Mouse (Mus musculus) ES-E14 (cell line): ENCODE data around the gene Lbh.

Source experiments
- HCFC1 ChIP-seq: IDR thresholded peaks from 2 replicates; pipeline ENCODE4 v1.6.1; 2012; ENCODE audit warnings: low read length, inconsistent platforms, borderline replicate concordance; ENCODE audit not compliant: insufficient read depth
- ZNF384 ChIP-seq: IDR thresholded peaks from 2 replicates; pipeline ENCODE4 v1.6.1; 2012; ENCODE audit warnings: low read depth, low read length, inconsistent platforms

GRCm38 (mm10) chr17:72967371-72968175 lies 49.5 kb downstream of the Lbh start:
- no peak for TF ChIP-seq ZNF384
- no peak for TF ChIP-seq HCFC1
